Mouse (Mus musculus) kidney, adult 2 months (tissue): ENCODE results near the gene Plcb3. TPM values are rescaled to one million over a fixed set of nuclear protein-coding genes. Genes with fewer than 3 reads are reported as not detected.

Source experiments
- DNase-seq: peaks from one replicate; pipeline ENCODE4 v3.0.0; 2021
- H3K27ac ChIP-seq: fragments of 200-500 bp; 2 replicates; pipeline ENCODE4 v1.5.1; 2012; ENCODE audit warnings: low read depth, low read length, control low read depth, inconsistent platforms; ENCODE audit not compliant: insufficient read depth
- H3K27me3 ChIP-seq: fragments of 200-500 bp; replicated peaks from 2 replicates; pipeline ENCODE4 v1.6.1; 2012; ENCODE audit warnings: mild to moderate bottlenecking, moderate library complexity, low read length, inconsistent platforms; ENCODE audit not compliant: control insufficient read depth, insufficient read depth
- H3K36me3 ChIP-seq: fragments of 200-500 bp; 2 replicates; pipeline ENCODE4 v1.6.1; 2012; ENCODE audit warnings: mild to moderate bottlenecking, moderate library complexity, low read length, inconsistent platforms; ENCODE audit not compliant: control insufficient read depth, insufficient read depth
- H3K4me1 ChIP-seq: fragments of 200-500 bp; 2 replicates; pipeline ENCODE4 v1.6.1; 2011; ENCODE audit warnings: low read length; ENCODE audit not compliant: control insufficient read depth, insufficient read depth
- H3K4me3 ChIP-seq: fragments of 200-500 bp; 2 replicates; pipeline ENCODE4 v1.5.1; 2011; ENCODE audit warnings: mild to moderate bottlenecking, low read depth, low read length, control low read depth; ENCODE audit not compliant: insufficient read depth
- CTCF ChIP-seq: fragments of 200-500 bp; conservative IDR thresholded peaks from 2 replicates; pipeline ENCODE4 v1.5.1; 2011; ENCODE audit warnings: low read depth, mild to moderate bottlenecking, control low read depth, low read length, moderate library complexity, mixed read lengths; ENCODE audit not compliant: insufficient read depth, insufficient read length
- POLR2A ChIP-seq: fragments of 200-500 bp; IDR thresholded peaks from one replicate; pipeline ENCODE4 v1.6.1; 2011; ENCODE audit warnings: low read depth, low read length, control low read depth
- WGBS: fragments of 180-500 bp; shearing (Covaris S2); methylation state at CpG from one replicate; pipeline ENCODE4 v1.1.7; 2018; 5-methylcytosine and 5-hydroxymethylcytosine counted together
- polyA plus RNA-seq: library from polyadenylated mRNA; depleted of rRNA; stranded (reverse); fragments of >200 nt; gene quantifications from 2 replicates; pipeline ENCODE4 v1.2.3, GENCODE M21; 2012; rRNA removed

The Plcb3 gene
- polyA plus RNA-seq, 1 experiment: 40.2 TPM

DNA sequence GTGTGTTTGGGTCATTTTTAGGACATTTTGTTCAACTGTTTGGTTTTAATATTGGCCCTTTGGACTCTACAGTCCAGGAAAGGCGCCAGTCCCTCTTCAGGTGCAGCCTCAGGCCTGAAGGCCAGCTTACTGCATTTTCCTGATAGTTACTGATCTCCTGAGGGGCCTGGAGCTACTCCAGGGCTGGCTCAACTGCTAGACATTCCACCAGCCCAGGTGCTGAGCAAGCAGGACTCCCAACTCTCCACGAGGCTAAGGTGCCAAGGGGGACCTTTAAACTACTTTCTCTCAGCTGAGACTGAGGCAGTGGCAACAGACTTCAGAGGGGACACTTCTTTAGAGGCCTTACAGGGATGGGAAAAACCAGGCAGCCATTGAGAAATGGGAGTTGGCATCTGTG, 71.4 kb downstream of the Plcb3 start:
- DNase-seq: peak; percentile 96
- H3K4me1 ChIP-seq: peaks cover 37% of the 10 kb centered on the region; the same call in 1 of the 2 replicates
- H3K27me3 ChIP-seq: no peaks in the 10 kb centered on the region
- TF ChIP-seq CTCF: no peak
- no peak for TF ChIP-seq POLR2A
- no peaks in the 10 kb centered on the region; the same call in 1 of the 2 replicates for H3K36me3 ChIP-seq
- no peak overlapping the region for H3K4me3 ChIP-seq
- peak overlapping the region; percentile 90 for H3K27ac ChIP-seq
- 38% methylated on average over 2 of the region's 2 CpGs for WGBS

GRCm38 (mm10) chr19:6903031-6903430, 73.2 kb downstream of the Plcb3 start:
- 43% methylated on average over 1 of the region's 1 CpGs for WGBS
- H3K4me1 ChIP-seq: peaks cover 41% of the 10 kb centered on the region; the same call in 1 of the 2 replicates
- peak; percentile 86 for DNase-seq
- H3K27ac ChIP-seq: peak overlapping the region; percentile 81
- H3K4me3 ChIP-seq: no peak overlapping the region
- H3K27me3 ChIP-seq: no peaks in the 10 kb centered on the region
- TF ChIP-seq POLR2A: no peak
- H3K36me3 ChIP-seq: no peaks in the 10 kb centered on the region; the same call in 1 of the 2 replicates

Other genes starting within 250 kb of the Plcb3 start
- 19.9 and 22.8 TPM in 2 replicates for gene Rps6ka4, start 135.8 kb downstream of the Plcb3 start, polyA plus RNA-seq
- 2.1 and 2.2 TPM in 2 replicates for gene Ccdc88b, start 118.3 kb downstream of the Plcb3 start, polyA plus RNA-seq
- 133 and 146 TPM in 2 replicates for gene Trmt112, start 66.8 kb downstream of the Plcb3 start, polyA plus RNA-seq
- 1,575 and 2,285 TPM in 2 replicates for gene Prdx5, start 66.4 kb downstream of the Plcb3 start, polyA plus RNA-seq
- gene Esrra, start 54.7 kb downstream of the Plcb3 start, polyA plus RNA-seq: 134 and 155 TPM in 2 replicates
- 0.44 and 0.99 TPM in 2 replicates for gene Catsperz, start 51.1 kb downstream of the Plcb3 start, polyA plus RNA-seq
- gene Kcnk4, start 42.0 kb downstream of the Plcb3 start, polyA plus RNA-seq: 0.07 and 0.08 TPM in 2 replicates
- 75.4 and 83.1 TPM in 2 replicates for gene Bad, start 34.6 kb downstream of the Plcb3 start, polyA plus RNA-seq
- 78.4 and 91.7 TPM in 2 replicates for gene Gpr137, start 34.0 kb downstream of the Plcb3 start, polyA plus RNA-seq
- 48.7 and 55.3 TPM in 2 replicates for gene Ppp1r14b, start 1.5 kb downstream of the Plcb3 start, polyA plus RNA-seq
- 96.3 and 136 TPM in 2 replicates for gene Fkbp2, start 4.0 kb upstream of the Plcb3 start, polyA plus RNA-seq
- gene Vegfb, start 11.2 kb upstream of the Plcb3 start, polyA plus RNA-seq: 82.9 and 83.0 TPM in 2 replicates
- 48.8 and 50.1 TPM in 2 replicates for gene Dnajc4, start 16.1 kb upstream of the Plcb3 start, polyA plus RNA-seq
- 58.3 and 63.4 TPM in 2 replicates for gene Nudt22, start 19.6 kb upstream of the Plcb3 start, polyA plus RNA-seq
- gene Trpt1, start 19.7 kb upstream of the Plcb3 start, polyA plus RNA-seq: 19.3 and 22.5 TPM in 2 replicates
- gene Fermt3, start 43.0 kb upstream of the Plcb3 start, polyA plus RNA-seq: 5.2 and 9.2 TPM in 2 replicates
- 40.6 and 51.4 TPM in 2 replicates for gene Stip1, start 63.5 kb upstream of the Plcb3 start, polyA plus RNA-seq
- gene Macrod1, start 80.3 kb upstream of the Plcb3 start, polyA plus RNA-seq: 61.7 and 67.2 TPM in 2 replicates
- gene Flrt1, start 129.3 kb upstream of the Plcb3 start, polyA plus RNA-seq: 23.1 and 25.1 TPM in 2 replicates
- 122 and 126 TPM in 2 replicates for gene Otub1, start 229.8 kb upstream of the Plcb3 start, polyA plus RNA-seq
- gene Cox8a, start 241.1 kb upstream of the Plcb3 start, polyA plus RNA-seq: 3,607 and 3,750 TPM in 2 replicates